Mouse (Mus musculus) kidney, postnatal 0 days (tissue): ENCODE results near the gene Sptan1. TPM values are rescaled to one million over a fixed set of nuclear protein-coding genes. Genes with fewer than 3 reads are reported as not detected.
A peak's percentile ranks its signal among the peaks of the same experiment; 100 is the strongest.

ENCODE experiments used
- ATAC-seq: fragments of 200-750 bp; cut with Nextera tagmentation; replicated peaks from 2 replicates; pipeline ENCODE4 v1.8.0; 2017; ENCODE audit warnings: low read depth, moderate number of reproducible peaks, moderate TSS enrichment, moderate library complexity; ENCODE audit not compliant: low FRiP score
- DNase-seq: peaks from one replicate; pipeline ENCODE4 v3.0.0-alpha.2; 2016; ENCODE audit warnings: low spot score
- H3K27ac ChIP-seq: fragments of 300-500 bp; sonication (generic); 2 replicates; pipeline ENCODE4 v1.5.1; 2014; ENCODE audit warnings: mild to moderate bottlenecking
- H3K27me3 ChIP-seq: fragments of 300-500 bp; sonication (generic); 2 replicates; pipeline ENCODE4 v1.6.1; 2014; ENCODE audit warnings: low read length, mixed read lengths; ENCODE audit not compliant: insufficient read depth
- H3K36me3 ChIP-seq: fragments of 300-500 bp; sonication (generic); 2 replicates; pipeline ENCODE4 v1.6.1; 2014; ENCODE audit warnings: low read length, mixed read lengths; ENCODE audit not compliant: insufficient read depth
- H3K4me1 ChIP-seq: fragments of 300-500 bp; sonication (generic); replicated peaks from 2 replicates; pipeline ENCODE4 v1.6.1; 2014; ENCODE audit warnings: antibody characterized with exemption, low read length, mixed read lengths; ENCODE audit not compliant: insufficient read depth
- H3K4me2 ChIP-seq: fragments of 300-500 bp; sonication (generic); 2 replicates; pipeline ENCODE4 v1.6.1; 2014; ENCODE audit warnings: mild to moderate bottlenecking, low read length, moderate library complexity, mixed read lengths
- H3K4me3 ChIP-seq: fragments of 300-500 bp; sonication (generic); replicated peaks from 2 replicates; pipeline ENCODE4 v1.5.1; 2014; ENCODE audit warnings: low read depth, low read length
- H3K9ac ChIP-seq: fragments of 300-500 bp; sonication (generic); 2 replicates; pipeline ENCODE4 v1.6.1; 2014; ENCODE audit warnings: low read depth, low read length
- H3K9me3 ChIP-seq: fragments of 300-500 bp; sonication (generic); replicated peaks from 2 replicates; pipeline ENCODE4 v1.6.1; 2016; ENCODE audit warnings: low read length, inconsistent platforms, mixed read lengths
- CTCF ChIP-seq: IDR thresholded peaks from 2 replicates; pipeline ENCODE4 v1.5.1; 2016; ENCODE audit warnings: antibody characterized with exemption, low read depth, mild to moderate bottlenecking, moderate library complexity
- WGBS: fragments of 180-500 bp; shearing (Covaris S2); extraction: QIAGEN DNeasy Blood & Tissue Kit; methylation state at CpG from one replicate; pipeline ENCODE4 v1.1.7; 2014; 5-methylcytosine and 5-hydroxymethylcytosine counted together
- polyA plus RNA-seq: library from polyadenylated mRNA; unstranded; fragments of >200 nt; fragmentation: Nextera tagmentation; extraction: Ambion mirVana; gene quantifications from 2 replicates; pipeline ENCODE4 v1.2.1, GENCODE M21; 2015

Gene Sptan1
- polyA plus RNA-seq, result 92.4 and 94.3 TPM in 2 replicates

DNA sequence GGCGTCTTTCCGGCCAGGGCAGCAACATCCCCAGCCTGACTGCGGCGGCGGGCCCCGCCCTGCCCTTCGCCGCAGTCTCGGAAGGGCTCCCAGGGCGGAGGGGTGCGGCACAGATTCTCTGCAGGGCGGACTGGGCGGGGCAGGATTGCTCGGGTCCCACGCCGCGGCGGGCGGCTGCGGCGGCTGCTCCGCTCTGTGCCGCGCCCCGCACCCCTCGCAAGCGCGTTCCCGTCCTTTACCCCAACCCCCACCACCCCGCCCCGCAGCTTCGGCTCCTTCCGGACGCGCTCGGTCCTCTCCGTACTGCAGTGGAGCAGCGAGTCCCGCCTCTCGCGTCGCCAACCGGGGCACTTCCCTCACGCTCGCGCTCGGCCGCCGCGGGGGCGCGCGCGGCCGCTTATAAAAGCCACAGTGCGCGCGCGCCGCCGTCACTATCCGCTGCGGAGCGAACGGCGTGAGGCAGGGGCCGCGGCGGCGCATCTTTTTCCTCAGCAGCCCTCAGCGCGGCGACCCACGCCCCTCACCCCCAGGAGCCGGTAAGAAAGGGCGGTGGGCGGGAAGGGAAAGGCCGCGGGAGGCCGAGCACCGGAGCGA, at the start of gene Sptan1:
Gene Sptan1 (plus strand): TSS at position 311 of the 594 bp plus-strand sequence.
- TF ChIP-seq CTCF, result no peak
- DNase-seq, result peak; percentile 97
- Histone ChIP-seq H3K9me3 (no peaks in the 10 kb centered on the region), H3K27me3 (no peaks in the 10 kb centered on the region), H3K27ac (peak within 1 kb of the TSS; percentile 96), H3K4me1 (peaks cover 20% of the 10 kb centered on the region), H3K9ac (peak within 1 kb of the TSS; percentile 99), H3K36me3 (peaks cover 7% of the 10 kb centered on the region), H3K4me2 (peak within 1 kb of the TSS; percentile 72), H3K4me3 (peak within 1 kb of the TSS; percentile 98)
- ATAC-seq, result peak; percentile 97
- under 1% methylated on average over 75 of the region's 82 CpGs for WGBS

DNA sequence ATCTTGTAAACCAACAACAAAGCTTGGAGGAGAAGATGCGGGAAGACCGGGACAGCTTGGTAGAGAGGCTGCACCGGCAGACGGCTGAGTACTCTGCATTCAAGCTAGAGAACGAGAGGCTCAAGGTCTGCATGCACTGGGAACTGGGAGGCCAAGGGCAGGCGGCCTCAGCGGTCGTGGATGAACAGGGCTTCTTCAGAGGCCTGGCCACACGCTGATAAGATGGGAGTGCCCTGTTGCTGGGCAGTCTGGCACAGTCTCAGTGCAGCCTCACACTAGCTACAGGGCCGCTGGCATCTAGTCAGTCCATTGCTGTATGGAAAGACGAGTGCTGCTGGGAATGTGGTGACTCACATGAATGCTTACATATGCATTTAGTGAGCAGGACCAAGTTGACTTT, 47.7 kb upstream of the Sptan1 start:
- no peak overlapping the region for H3K27ac ChIP-seq
- ATAC-seq (no peak), DNase-seq (no peak)
- no peak overlapping the region for H3K4me3 ChIP-seq
- no peaks in the 10 kb centered on the region for H3K9me3 ChIP-seq
- H3K4me1 ChIP-seq, result no peaks in the 10 kb centered on the region
- H3K9ac ChIP-seq, result no peak overlapping the region
- WGBS, result 92% methylated on average over 11 of the region's 11 CpGs
- no peaks in the 10 kb centered on the region for H3K27me3 ChIP-seq
- H3K36me3 ChIP-seq, result peaks cover 69% of the 10 kb centered on the region
- H3K4me2 ChIP-seq, result no peak overlapping the region
- no peak for TF ChIP-seq CTCF

DNA sequence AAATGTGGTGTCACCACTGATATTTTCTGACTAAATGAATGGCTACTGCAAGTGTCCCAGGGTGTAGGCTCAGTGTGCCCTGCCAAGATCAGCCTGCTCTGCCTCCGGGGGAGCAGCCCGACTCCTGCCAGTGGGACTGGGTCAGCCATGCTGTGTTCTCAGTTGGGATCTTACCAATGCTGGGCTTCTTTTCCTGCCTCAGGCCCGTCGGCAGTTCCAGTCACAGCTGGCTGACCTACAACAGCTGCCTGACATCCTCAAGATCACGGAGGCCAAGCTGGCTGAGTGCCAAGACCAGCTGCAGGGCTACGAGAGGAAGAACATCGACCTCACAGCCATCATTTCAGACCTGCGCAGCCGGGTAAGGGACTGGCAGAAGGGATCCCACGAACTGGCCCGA, 43.3 kb upstream of the Sptan1 start:
- DNase-seq (peak; percentile 64), ATAC-seq (no peak)
- no peaks in the 10 kb centered on the region for H3K27me3 ChIP-seq
- no peaks in the 10 kb centered on the region for H3K9me3 ChIP-seq
- H3K27ac ChIP-seq, result no peak overlapping the region
- no peak overlapping the region for H3K9ac ChIP-seq
- TF ChIP-seq CTCF, result no peak
- peaks cover 70% of the 10 kb centered on the region for H3K36me3 ChIP-seq
- no peaks in the 10 kb centered on the region for H3K4me1 ChIP-seq
- no peak overlapping the region for H3K4me2 ChIP-seq
- H3K4me3 ChIP-seq, result no peak overlapping the region
- WGBS, result 24% methylated on average over 11 of the region's 11 CpGs

DNA sequence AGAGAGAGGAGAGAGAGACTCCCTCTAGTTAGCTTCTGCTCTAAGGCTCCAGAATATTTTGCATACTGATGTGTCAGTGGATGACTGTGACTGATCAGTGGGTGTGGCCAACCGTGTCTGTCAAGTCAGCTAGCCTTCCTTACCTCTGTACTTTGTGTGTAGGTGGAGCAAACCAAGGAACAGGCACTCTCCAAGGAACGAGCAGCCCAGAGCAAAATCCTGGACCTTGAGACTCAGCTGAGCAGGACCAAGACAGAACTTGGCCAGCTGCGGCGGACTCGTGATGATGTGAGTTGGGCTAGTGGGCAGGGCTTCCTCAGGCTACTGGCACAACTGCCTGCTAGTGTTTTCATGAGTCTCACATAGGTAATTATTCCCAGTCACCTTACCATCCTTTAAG, 38.8 kb upstream of the Sptan1 start:
- no peak overlapping the region for H3K27ac ChIP-seq
- H3K27me3 ChIP-seq, result no peaks in the 10 kb centered on the region
- H3K9me3 ChIP-seq, result no peaks in the 10 kb centered on the region
- peaks cover 66% of the 10 kb centered on the region for H3K36me3 ChIP-seq
- H3K4me2 ChIP-seq, result no peak overlapping the region
- DNase-seq (peak; percentile 4), ATAC-seq (peak; percentile 53; the same call in 1 of the 2 replicates)
- no peaks in the 10 kb centered on the region for H3K4me1 ChIP-seq
- no peak overlapping the region for H3K4me3 ChIP-seq
- H3K9ac ChIP-seq, result no peak overlapping the region
- TF ChIP-seq CTCF, result no peak
- WGBS, result 87% methylated on average over 5 of the region's 5 CpGs

DNA sequence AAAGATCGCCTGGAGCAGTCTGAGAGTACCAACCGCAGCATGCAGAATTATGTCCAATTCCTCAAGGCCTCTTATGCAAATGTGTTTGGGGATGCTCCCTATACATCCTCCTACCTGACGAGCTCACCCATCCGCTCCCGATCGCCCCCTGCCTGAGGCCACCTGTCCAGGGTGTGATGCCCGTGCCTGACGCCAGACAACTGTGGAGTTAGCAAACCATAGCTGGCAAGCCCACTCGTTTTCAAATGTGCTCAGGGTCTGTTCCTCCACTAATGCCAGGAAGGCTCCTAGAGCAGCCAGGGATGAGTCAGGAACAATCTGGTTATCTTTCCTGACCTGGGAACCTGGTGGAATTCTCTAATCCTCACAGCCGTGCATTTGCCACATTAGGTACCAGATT, 34.9 kb upstream of the Sptan1 start:
- no peak for ATAC-seq
- no peak overlapping the region for H3K4me2 ChIP-seq
- H3K4me3 ChIP-seq, result no peak overlapping the region
- H3K9ac ChIP-seq, result no peak overlapping the region
- no peaks in the 10 kb centered on the region for H3K4me1 ChIP-seq
- no peaks in the 10 kb centered on the region for H3K27me3 ChIP-seq
- no peak for DNase-seq
- H3K9me3 ChIP-seq, result no peaks in the 10 kb centered on the region
- TF ChIP-seq CTCF, result no peak
- 86% methylated on average over 10 of the region's 10 CpGs for WGBS
- H3K27ac ChIP-seq, result no peak overlapping the region
- peaks cover 37% of the 10 kb centered on the region for H3K36me3 ChIP-seq

DNA sequence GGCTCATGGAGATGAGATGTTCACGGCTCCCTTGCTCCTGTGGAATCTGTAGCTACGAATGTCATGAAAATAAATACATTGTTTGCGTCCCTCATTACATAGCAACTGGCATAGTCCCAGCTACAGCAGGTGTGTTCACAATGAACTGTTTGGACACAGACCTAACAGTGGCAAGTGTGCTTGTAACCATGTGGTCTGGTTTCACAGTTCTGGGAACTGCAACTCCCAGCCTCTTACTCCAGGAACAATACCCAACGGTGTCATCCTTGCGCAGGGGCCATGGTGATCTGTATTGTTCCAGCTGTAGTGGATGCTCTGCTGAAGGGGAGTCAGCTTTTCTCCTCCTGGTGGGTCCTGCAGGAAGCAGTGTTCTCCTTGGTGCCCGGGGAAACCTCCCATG, 34.2 kb upstream of the Sptan1 start:
- WGBS, result 90% methylated on average over 6 of the region's 6 CpGs
- no peak overlapping the region for H3K4me3 ChIP-seq
- H3K9ac ChIP-seq, result no peak overlapping the region
- no peaks in the 10 kb centered on the region for H3K9me3 ChIP-seq
- no peaks in the 10 kb centered on the region; the same call in 1 of the 2 replicates for H3K4me1 ChIP-seq
- no peak overlapping the region for H3K27ac ChIP-seq
- no peak for TF ChIP-seq CTCF
- no peak for ATAC-seq
- no peak for DNase-seq
- no peak overlapping the region for H3K4me2 ChIP-seq
- H3K27me3 ChIP-seq, result no peaks in the 10 kb centered on the region
- peaks cover 30% of the 10 kb centered on the region for H3K36me3 ChIP-seq
